Mouse (Mus musculus) stomach, embryonic 15.5 days (tissue): ENCODE measurements around the gene Efhc1. TPM values are rescaled to one million over a fixed set of nuclear protein-coding genes. Genes with fewer than 3 reads are reported as not detected.
"Not testable (repeated sequence)": the region's sequence is repeated elsewhere in the genome, so short reads cannot be mapped to it uniquely, and the experiment has no call there.

Experiments
- ATAC-seq: fragments of 200-750 bp; cut with Nextera tagmentation; 2 replicates; pipeline ENCODE4 v1.8.0; 2017; ENCODE audit warnings: low read depth, moderate number of reproducible peaks, moderate TSS enrichment; ENCODE audit not compliant: insufficient read depth, low FRiP score
- H3K27ac ChIP-seq: fragments of 300-500 bp; sonication (generic); 2 replicates; pipeline ENCODE4 v1.5.1; 2015; ENCODE audit warnings: mild to moderate bottlenecking, inconsistent platforms
- H3K27me3 ChIP-seq: fragments of 300-500 bp; sonication (generic); replicated peaks from 2 replicates; pipeline ENCODE4 v1.6.1; 2015; ENCODE audit warnings: inconsistent platforms
- H3K36me3 ChIP-seq: fragments of 300-500 bp; sonication (generic); 2 replicates; pipeline ENCODE4 v1.6.1; 2015; ENCODE audit warnings: inconsistent platforms
- H3K4me1 ChIP-seq: fragments of 300-500 bp; sonication (generic); 2 replicates; pipeline ENCODE4 v1.6.1; 2015; ENCODE audit warnings: inconsistent platforms
- H3K4me2 ChIP-seq: fragments of 300-500 bp; sonication (generic); 2 replicates; pipeline ENCODE4 v1.6.1; 2015; ENCODE audit warnings: mild to moderate bottlenecking, inconsistent platforms
- H3K4me3 ChIP-seq: fragments of 300-500 bp; sonication (generic); replicated peaks from 2 replicates; pipeline ENCODE4 v1.5.1; 2015; ENCODE audit warnings: inconsistent platforms
- H3K9ac ChIP-seq: fragments of 300-500 bp; sonication (generic); 2 replicates; pipeline ENCODE4 v1.6.1; 2015; ENCODE audit warnings: inconsistent platforms
- H3K9me3 ChIP-seq: fragments of 300-500 bp; sonication (generic); 2 replicates; pipeline ENCODE4 v1.6.1; 2016; ENCODE audit warnings: inconsistent platforms
- WGBS: fragments of 180-500 bp; shearing (Covaris S2); methylation state at CpG from one replicate; pipeline ENCODE4 v1.1.7; 2015; 5-methylcytosine and 5-hydroxymethylcytosine counted together
- polyA plus RNA-seq: library from polyadenylated mRNA; unstranded; fragments of >200 nt; fragmentation: Nextera tagmentation; extraction: Ambion mirVana; gene quantifications from 2 replicates; pipeline ENCODE4 v1.2.1, GENCODE M21; 2015

Gene Efhc1
- polyA plus RNA-seq, 1 experiment from 2014 or later = 2.5 TPM

DNA sequence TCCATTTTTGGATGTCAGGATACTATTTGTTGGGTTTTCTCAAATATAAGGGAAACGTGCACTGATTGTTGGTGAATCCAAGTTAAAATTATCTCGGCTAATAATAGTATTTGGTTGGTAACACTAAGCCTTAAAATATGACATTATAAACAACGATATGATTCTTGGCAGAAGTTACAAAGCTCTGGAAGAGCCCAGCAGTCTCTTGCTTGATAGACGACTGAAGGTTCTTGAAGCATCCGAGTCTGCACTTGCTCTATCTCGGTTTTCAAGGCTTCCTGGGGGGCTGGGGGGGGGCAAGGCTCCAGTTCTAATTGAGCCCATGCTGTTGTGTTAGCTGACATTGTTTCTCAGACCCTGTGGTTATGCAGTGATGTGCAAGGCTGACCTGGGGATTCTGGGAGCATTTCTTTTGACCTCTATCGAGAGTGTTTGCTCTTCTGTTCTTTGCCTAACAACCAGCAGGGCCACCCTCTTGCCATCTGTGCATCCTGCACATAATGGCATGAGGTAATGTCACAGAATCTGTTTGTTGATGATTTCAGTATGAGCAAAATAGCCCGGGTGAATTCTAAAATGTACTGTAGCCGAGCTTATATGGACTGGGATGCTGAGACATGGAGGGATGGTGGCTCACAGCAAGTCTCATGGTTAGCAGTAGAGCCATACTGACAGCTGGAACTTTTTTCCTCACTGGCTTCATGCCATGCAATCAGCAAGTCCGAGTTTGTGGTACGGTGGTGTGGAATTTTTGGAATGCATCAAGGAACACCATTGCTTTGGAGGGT is 28.6 kb upstream of the Efhc1 start:
- no peaks in the 10 kb centered on the region for H3K36me3 ChIP-seq
- H3K27ac ChIP-seq = no peak overlapping the region
- no peak overlapping the region for H3K4me3 ChIP-seq
- H3K9me3 ChIP-seq = no peaks in the 10 kb centered on the region
- WGBS = 30% methylated on average over 11 of the region's 11 CpGs
- H3K9ac ChIP-seq = no peak overlapping the region
- no peaks in the 10 kb centered on the region for H3K27me3 ChIP-seq
- H3K4me2 ChIP-seq = peak overlapping the region; percentile 17; the same call in 1 of the 2 replicates
- no peak for ATAC-seq
- H3K4me1 ChIP-seq = peaks cover 6% of the 10 kb centered on the region; the same call in 1 of the 2 replicates

DNA sequence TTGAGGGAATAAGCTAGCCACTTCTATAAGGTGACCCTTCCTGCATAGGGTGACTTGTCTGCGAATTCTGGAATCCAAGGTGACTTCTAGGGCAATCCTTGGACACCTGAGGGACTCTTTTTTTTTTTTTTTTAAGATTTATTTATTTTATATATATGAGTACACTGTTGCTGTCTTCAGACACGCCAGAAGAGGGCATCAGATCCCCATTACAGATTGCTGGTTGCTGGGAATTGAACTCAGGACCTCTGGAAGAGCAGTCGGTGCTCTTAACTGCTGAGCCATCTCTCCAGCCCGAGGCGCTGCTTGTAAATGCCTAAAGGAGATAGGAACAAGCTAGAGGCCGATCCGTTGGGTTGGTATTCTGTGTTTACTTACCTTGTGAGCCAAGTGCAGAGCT is 26.1 kb upstream of the Efhc1 start:
- not testable (repeated sequence) for H3K4me3 ChIP-seq, H3K4me2 ChIP-seq, H3K9ac ChIP-seq, H3K9me3 ChIP-seq, H3K27me3 ChIP-seq, H3K36me3 ChIP-seq, H3K4me1 ChIP-seq, ATAC-seq, H3K27ac ChIP-seq
- 75% methylated on average over 7 of the region's 7 CpGs for whole genome bisulfite sequencing

DNA sequence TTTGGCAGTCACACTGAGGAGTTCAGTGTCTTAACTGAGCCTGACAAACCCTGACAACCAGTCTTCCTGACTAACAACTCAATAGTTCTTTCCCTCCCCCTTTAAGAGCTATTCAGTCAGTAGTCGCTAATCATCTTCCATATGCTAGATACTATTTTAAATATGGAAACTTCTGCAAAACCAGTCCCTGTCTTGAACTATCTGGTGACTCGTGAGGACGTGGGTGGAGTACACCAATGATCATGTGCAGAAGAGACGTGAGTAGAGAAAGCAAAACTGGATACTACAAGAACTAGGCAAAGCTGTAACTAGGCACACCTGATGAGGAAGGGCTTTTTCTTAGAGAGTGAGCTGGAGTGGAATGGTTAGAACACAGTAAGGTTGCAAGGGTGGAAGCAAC is 25.5 kb upstream of the Efhc1 start:
- Histone ChIP-seq H3K9ac (no peak overlapping the region), H3K27ac (no peak overlapping the region), H3K4me2 (no peak overlapping the region), H3K4me1 (peaks cover 6% of the 10 kb centered on the region; the same call in 1 of the 2 replicates), H3K27me3 (no peaks in the 10 kb centered on the region), H3K9me3 (no peaks in the 10 kb centered on the region), H3K36me3 (no peaks in the 10 kb centered on the region), H3K4me3 (no peak overlapping the region)
- ATAC-seq = no peak
- WGBS = 83% methylated on average over 4 of the region's 4 CpGs

DNA sequence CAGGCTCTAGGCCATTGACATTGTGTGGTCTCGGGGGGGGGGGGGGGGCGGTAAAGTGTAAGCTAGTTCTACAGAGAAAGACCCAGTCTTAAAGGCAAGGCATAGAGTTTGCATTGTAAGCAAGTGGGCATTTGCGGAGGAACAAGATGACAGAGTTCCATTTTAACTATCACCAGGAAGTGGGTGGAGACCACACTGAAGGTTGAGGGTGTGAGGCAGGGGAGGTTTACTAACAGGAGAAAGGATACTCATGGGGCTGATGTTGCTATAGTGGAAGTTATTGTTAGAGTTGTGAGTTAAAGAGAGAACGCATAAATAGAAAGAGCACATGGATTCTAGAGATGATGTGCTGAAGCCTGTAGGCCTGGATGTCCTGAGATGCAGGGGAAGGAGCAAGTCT is 25.1 kb upstream of the Efhc1 start:
- Histone ChIP-seq H3K9me3 (no peaks in the 10 kb centered on the region), H3K4me1 (peaks cover 6% of the 10 kb centered on the region; the same call in 1 of the 2 replicates), H3K36me3 (no peaks in the 10 kb centered on the region), H3K9ac (no peak overlapping the region), H3K4me2 (no peak overlapping the region), H3K27me3 (no peaks in the 10 kb centered on the region), H3K27ac (no peak overlapping the region), H3K4me3 (no peak overlapping the region)
- no peak for ATAC-seq
- WGBS = 86% methylated on average over 4 of the region's 4 CpGs

DNA sequence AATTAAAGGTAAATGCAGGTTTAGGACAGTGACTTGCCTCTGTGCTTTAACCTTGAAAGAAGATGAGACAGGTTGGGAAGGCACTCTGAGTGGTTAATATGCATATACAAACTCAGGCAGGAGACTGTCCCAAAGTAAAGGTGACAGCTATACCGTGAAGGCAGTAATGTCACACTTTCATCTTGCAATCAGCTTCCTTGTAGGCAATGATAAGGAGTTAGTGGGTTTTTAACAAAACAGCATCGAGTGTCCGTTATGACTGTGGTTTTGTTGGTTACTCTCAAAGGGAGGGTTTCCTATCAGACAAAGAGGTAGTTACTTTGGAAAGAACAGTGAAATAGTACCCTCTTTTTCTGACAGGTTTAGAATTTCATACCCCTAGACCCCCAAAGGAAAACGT is 22.9 kb upstream of the Efhc1 start:
- no peaks in the 10 kb centered on the region for H3K27me3 ChIP-seq
- H3K4me2 ChIP-seq = no peak overlapping the region
- H3K4me1 ChIP-seq = no peaks in the 10 kb centered on the region
- no peaks in the 10 kb centered on the region for H3K36me3 ChIP-seq
- H3K4me3 ChIP-seq = no peak overlapping the region
- H3K27ac ChIP-seq = no peak overlapping the region
- 67% methylated on average over 4 of the region's 4 CpGs for WGBS
- H3K9me3 ChIP-seq = no peaks in the 10 kb centered on the region
- no peak overlapping the region for H3K9ac ChIP-seq
- no peak for ATAC-seq

DNA sequence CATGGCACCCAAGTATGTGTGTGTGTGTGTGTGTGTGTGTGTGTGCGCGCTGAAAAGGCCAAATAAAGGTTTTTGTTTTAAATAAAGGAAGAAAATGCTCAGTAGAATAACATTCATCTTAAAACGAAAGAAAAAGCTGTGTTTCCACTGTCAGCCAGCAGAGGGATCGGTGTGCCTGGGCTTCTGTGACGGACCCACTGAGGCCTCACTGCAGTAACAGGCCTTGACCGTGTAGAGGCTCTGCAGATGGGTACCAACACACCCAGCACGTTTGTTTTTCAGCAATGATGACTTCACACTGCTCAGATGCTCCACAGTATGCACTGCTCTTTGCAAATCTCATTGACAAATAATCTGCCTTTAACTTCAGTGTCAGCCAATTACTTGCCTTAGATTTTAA is 18.0 kb upstream of the Efhc1 start:
- H3K4me2 ChIP-seq = no peak overlapping the region
- no peaks in the 10 kb centered on the region for H3K9me3 ChIP-seq
- H3K4me1 ChIP-seq = no peaks in the 10 kb centered on the region
- ATAC-seq = peak; percentile 70; the same call in 1 of the 2 replicates
- H3K4me3 ChIP-seq = no peak overlapping the region
- H3K27me3 ChIP-seq = no peaks in the 10 kb centered on the region
- H3K27ac ChIP-seq = no peak overlapping the region
- 23% methylated on average over 7 of the region's 7 CpGs for WGBS
- peaks cover 5% of the 10 kb centered on the region; the same call in 1 of the 2 replicates for H3K36me3 ChIP-seq
- no peak overlapping the region for H3K9ac ChIP-seq

DNA sequence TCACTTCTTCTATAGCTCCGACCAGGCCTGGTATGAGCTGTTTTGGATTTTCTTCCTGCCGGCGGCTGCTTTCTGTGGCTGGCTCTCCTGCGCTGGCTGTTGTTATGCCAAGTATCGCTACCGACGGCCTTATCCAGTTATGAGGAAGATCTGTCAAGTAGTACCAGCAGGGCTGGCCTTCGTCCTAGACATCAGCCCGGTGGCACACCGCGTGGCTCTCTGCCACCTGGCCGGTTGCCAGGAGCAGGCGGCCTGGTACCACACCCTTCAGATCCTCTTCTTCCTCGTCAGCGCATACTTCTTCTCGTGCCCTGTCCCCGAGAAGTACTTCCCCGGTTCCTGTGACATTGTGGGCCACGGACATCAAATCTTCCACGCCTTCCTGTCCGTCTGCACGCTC is 16.3 kb upstream of the Efhc1 start:
- 87% methylated on average over 22 of the region's 22 CpGs for WGBS
- ATAC-seq = no peak
- H3K27me3 ChIP-seq = no peaks in the 10 kb centered on the region

DNA sequence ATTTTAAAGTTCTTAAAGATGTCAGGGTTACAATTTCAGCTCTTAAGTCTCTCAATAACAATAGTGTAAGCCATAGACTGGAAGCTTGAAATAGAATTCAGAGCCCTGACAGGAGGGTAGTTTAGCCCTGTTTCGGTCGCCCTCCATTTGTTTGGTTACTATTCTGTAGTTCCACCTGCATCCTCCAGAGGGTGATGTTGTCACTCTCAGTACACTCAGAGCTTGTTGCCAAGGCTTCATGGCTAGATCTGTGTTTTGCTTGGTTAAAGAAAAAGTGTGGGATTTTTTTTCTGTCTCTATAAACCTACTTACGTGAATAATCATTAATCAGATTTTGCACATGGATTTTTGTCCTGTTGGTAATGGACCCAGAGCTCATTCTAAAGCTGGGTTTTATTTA is 12.4 kb upstream of the Efhc1 start:
- Histone ChIP-seq H3K36me3 (peaks cover 5% of the 10 kb centered on the region; the same call in 1 of the 2 replicates), H3K27me3 (no peaks in the 10 kb centered on the region), H3K9ac (no peak overlapping the region), H3K4me2 (no peak overlapping the region), H3K4me1 (no peaks in the 10 kb centered on the region), H3K9me3 (no peaks in the 10 kb centered on the region), H3K27ac (no peak overlapping the region), H3K4me3 (no peak overlapping the region)
- ATAC-seq = no peak
- 27% methylated on average over 3 of the region's 3 CpGs for WGBS

More for the DNA sequence above, 16.3 kb upstream of the Efhc1 start:
- H3K4me2 ChIP-seq = no peak overlapping the region
- H3K9me3 ChIP-seq = no peaks in the 10 kb centered on the region
- H3K4me1 ChIP-seq = no peaks in the 10 kb centered on the region
- no peak overlapping the region for H3K27ac ChIP-seq
- H3K36me3 ChIP-seq = peaks cover 5% of the 10 kb centered on the region; the same call in 1 of the 2 replicates
- no peak overlapping the region for H3K9ac ChIP-seq
- H3K4me3 ChIP-seq = no peak overlapping the region

DNA sequence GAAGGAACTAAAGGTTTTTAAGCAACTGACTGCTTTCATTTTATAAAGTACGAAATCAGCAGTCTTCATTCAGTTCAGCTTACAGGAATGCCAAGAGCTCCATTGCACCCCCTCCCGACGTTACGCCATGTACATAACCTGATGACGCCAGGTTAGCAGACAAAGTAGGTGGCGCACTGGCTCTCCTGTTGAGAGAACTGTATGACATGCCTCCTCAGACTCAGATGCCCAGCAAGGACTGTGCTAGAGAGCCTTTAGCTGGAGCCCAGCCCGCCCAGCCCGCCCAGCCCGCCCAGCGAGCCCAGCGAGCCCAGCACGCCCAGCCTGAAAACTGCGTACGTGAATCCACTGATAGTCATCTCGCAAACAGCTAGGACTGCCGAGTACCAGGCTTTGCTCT is 11.3 kb upstream of the Efhc1 start:
- H3K27me3 ChIP-seq = no peaks in the 10 kb centered on the region
- H3K36me3 ChIP-seq = no peaks in the 10 kb centered on the region
- peak; percentile 84; the same call in 1 of the 2 replicates for ATAC-seq
- H3K27ac ChIP-seq = no peak overlapping the region
- WGBS = 58% methylated on average over 16 of the region's 16 CpGs
- H3K4me1 ChIP-seq = no peaks in the 10 kb centered on the region
- no peak overlapping the region for H3K9ac ChIP-seq
- H3K4me2 ChIP-seq = peak overlapping the region; percentile 25; the same call in 1 of the 2 replicates
- no peaks in the 10 kb centered on the region for H3K9me3 ChIP-seq
- H3K4me3 ChIP-seq = no peak overlapping the region

DNA sequence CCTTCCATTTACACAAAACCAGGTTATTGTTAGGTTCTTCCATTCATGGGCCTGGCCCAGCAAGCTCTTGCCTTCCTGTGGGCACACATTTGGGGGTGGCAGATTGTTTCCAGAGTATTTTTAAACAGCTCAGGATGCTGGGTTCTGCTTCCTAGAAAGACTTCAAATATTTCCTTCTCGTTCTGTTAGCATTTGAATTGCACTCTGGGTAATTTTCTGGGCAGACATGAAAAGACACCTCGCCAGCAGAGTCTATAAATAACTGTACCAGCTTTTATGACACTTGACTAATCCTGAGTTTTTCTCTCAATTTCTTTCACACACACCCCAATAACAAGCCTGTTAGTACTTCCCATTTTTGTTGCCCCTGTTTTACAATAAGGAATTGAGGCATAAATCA is 10.1 kb upstream of the Efhc1 start:
- Histone ChIP-seq H3K27ac (no peak overlapping the region), H3K9ac (no peak overlapping the region), H3K9me3 (no peaks in the 10 kb centered on the region), H3K36me3 (no peaks in the 10 kb centered on the region), H3K4me1 (no peaks in the 10 kb centered on the region), H3K4me3 (no peak overlapping the region), H3K27me3 (no peaks in the 10 kb centered on the region), H3K4me2 (no peak overlapping the region)
- 54% methylated on average over 2 of the region's 2 CpGs for WGBS
- ATAC-seq = no peak

DNA sequence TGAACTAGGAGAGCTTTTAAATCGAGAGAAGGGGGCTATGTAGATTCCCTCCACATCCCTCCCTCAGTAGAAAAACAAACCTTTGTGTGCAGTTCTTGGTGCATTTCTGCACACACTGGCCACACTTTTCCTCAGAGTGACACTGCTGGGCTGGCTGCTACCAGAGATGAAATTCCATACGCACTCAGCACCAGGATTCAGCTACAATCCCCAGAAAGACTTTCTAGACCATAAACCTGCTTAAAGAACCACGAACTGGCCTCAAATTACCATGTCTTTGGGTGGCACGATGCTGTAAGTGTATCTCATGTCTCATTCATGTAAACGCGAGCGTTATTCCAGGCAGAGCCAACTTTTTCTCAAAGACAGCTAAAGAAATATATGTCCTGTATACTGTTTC is 9.6 kb upstream of the Efhc1 start:
- H3K4me3 ChIP-seq = no peak overlapping the region
- H3K9ac ChIP-seq = no peak overlapping the region
- H3K4me2 ChIP-seq = no peak overlapping the region
- no peaks in the 10 kb centered on the region for H3K36me3 ChIP-seq
- no peak for ATAC-seq
- H3K27ac ChIP-seq = no peak overlapping the region
- no peaks in the 10 kb centered on the region for H3K27me3 ChIP-seq
- no peaks in the 10 kb centered on the region for H3K4me1 ChIP-seq
- no peaks in the 10 kb centered on the region for H3K9me3 ChIP-seq
- WGBS = 81% methylated on average over 7 of the region's 7 CpGs

DNA sequence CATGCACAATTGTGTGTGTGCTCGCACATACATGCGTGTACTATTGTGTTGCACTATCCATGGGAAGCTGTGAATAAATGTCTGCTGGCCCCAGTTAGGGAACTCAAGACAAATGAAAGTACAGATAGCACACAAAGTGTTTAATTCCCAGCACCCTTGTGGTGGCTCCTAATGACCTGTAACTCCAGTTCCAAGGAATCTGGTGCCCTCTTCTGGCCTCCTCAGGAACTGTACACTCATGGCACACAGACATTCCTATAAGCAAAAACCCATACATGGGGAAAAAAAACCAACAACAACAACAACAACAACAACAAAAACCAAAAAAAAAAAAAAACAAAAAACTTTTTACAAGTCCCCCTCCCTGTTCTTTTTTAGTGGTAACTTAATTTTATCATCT is 8.4 kb upstream of the Efhc1 start:
- Histone ChIP-seq H3K27ac (no peak overlapping the region), H3K27me3 (no peaks in the 10 kb centered on the region), H3K4me2 (no peak overlapping the region), H3K36me3 (no peaks in the 10 kb centered on the region), H3K9me3 (no peaks in the 10 kb centered on the region), H3K4me1 (no peaks in the 10 kb centered on the region), H3K4me3 (no peak overlapping the region), H3K9ac (no peak overlapping the region)
- 92% methylated on average over 2 of the region's 2 CpGs for WGBS
- ATAC-seq = no peak
